Mouse (Mus musculus): ENCODE measurements around the gene Mageh1.
A peak's percentile ranks its signal among the peaks of the same experiment; 100 is the strongest.
"Not testable (repeated sequence)": the region's sequence is repeated elsewhere in the genome, so short reads cannot be mapped to it uniquely, and the experiment has no call there.

The Mageh1 gene

DNA sequence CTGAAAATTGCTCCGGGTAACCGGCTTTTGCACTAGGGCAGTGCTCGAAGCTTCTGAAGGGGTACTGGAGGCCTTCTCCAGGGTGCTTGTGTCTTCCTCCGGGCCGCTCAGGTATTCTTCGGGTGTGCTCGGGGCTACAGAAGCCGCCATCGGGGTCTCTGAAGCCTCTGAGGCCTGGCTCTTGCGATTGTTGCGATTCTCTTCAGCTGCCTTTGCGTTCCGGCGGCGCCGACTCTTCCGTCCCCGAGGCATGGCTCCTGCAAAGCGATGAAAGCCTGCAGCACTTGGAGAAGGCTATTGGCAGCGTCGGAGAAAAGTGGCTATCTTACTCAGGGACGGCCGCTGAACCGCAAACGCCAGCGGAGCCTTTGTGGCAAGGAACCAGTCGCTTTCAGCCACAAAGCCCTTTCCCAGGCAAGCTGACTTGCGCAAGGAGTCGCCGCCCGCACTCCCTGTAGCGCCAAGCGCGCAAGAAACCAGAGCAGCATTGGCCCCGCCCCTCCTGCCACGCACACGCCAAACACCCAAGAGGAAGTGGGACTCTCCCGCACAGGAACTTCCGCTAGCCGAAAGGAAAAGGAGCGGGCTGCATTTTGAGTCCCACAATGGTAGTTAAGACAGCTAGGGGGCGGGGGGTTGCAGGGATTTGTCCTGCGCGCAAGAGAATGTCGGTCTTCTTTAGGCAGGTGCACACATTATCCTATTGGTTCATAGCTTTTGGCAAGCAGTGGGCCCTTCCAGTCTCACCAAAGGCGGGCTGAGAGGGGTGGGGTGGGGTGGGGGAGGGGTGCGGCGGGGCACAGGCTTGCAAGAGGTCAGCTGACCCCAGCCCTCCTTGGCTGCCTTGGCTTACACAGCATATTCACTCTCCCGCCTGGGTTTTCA is at the start of gene Mageh1:
TSS of gene Mageh1 (minus strand) at position 489 of the 885 bp plus-strand sequence.
- peak; percentile 87 for DNase-seq

DNA sequence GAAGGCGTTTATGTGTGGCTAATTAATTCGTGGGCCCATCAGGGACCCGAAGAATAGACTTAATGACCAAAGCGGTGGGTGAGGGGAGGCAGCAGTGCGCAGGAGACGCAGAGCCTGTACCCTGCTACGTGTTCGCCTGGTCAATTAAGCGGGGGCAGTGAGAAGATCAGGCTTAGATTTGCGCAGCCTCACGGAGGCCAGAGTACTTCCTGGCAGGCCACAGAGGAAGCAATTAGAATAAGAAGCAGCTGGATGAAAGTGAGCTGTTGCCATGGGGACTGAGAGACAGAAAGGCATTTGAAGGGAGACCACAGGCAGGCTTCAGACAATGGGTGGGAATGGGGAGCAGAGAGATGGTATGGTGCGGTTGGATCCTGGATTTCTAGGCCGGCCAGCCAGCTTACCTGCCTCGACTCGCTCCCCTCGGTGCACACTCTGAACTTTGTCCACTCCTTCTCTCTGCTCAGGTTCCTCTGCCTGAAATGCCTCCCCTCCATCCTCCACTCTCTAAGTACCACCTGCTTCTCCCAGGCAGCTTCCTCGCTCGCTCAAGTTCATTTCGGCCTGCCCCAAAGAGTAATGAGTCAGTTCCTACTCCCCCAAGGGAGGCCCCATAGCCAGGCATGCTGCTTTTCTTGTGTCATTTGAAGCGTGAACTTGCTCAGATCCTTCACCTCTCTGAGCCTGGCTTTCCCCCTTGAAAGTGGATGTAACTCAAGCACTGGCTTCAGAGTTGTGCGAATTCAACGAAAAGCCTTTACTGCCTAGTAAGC is 783 bp upstream of the Mageh1 start:
- DNase-seq, result not testable (repeated sequence)

DNA sequence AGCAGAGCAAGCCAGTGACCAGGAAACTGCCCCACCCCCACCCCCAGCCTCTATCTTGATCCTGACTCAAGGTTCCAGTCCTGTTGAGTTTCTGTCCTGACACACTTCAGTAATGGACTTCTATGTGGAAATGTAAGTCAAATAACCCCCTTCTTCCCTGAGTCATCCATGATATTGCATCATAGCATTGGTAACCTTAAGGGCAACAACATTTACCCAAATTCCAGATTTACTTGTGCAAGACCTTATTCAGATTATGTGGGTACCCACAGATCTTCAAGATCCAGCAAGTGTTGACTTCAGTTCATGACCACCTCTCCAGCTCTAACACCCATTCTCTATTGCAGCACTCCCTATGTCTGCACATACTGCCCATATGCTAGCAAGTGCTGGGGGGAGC is 5.8 kb downstream of the Mageh1 start:
- DNase-seq, result not testable (repeated sequence)

DNA sequence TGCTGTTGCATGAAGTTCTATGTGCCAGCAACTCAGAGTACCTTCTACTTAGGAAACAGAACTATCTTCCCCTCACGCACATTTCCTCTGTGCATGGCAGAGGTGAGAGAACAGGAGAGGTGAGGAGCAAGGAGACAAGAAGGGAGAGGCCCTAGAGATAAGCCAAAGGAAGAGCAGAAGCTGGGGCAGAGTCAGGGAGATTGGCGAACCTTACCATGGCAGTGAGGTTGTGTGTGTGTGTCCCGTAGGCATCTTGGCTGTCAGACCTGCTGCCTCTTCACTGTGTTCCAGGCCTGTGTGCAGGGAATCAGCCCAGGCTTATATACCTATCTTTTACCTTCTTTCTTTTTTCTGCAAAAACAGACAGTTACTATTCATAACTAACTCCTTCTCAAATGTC is 11.7 kb downstream of the Mageh1 start:
- DNase-seq, result not testable (repeated sequence)

DNA sequence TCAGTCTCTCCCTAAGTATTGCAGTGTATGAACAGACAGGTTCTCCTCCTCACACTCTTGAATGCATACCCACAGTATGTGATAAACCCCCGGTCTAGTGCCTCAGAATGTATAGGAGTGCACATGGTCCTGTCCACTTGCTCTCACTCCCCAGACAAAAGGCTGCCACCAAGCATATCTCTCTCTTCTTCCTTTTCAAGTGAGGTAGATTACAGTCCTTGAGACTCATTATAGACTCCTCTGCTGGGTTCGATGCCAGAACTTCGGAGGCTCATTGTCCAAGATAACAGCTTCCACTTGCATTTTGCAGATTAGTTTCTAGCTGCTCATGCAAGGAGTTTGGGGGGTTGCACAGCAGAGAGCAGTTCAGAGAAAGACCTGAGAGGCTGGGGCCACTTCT is 12.1 kb downstream of the Mageh1 start:
- not testable (repeated sequence) for DNase-seq

DNA sequence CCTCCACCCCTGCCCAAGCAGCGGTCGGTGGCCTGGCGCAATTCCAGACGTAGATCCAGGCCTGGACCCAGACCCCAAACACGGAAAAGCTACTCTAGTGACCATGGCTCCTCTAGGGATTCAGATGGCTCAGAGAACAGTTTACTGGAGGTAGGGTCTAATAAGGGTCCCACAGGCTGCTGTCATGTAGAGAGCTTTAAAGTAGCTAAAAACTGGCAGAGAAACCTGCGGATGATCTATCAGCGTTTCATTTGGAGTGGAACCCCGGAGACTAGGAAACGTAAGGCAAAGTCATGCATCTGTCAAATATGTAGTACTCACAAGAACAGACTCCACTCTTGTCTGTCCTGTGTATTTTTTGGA is 29.7 kb downstream of the Mageh1 start:
- DNase-seq, result no peak

DNA sequence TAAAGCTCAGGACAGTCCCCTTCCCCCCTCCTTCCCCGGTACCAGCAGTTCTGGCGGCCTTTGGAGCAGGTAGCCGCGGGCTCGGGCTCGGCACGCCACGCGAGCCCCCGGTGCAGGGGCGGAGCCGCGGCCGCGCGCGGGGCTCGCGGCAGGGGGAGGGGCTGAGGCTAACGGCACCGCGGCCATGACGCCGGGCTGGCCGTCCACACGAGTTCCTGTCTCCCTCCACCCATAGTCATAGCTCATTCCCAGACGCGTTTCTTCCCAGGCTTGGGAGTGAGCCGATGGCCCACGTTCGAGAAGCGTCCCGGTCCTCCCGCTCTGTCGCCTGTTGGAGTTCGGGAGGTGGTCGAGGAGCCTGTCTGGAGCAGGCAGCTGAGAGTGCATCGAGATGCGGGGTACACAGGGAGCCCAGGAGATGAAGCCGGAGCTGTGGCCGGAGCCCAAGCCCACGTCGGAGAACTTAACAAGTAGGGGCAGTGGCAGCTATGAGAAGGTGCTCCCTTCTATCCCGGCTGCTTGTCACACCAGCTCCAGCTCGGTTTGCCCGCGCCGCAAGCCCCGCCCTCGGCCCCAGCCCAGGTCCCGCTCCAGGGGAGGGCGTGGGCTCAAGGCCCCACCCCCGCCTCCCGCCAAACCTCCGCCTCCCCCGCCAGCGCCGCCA is 30.2 kb downstream of the Mageh1 start:
- DNase-seq, result peak; percentile 61

DNA sequence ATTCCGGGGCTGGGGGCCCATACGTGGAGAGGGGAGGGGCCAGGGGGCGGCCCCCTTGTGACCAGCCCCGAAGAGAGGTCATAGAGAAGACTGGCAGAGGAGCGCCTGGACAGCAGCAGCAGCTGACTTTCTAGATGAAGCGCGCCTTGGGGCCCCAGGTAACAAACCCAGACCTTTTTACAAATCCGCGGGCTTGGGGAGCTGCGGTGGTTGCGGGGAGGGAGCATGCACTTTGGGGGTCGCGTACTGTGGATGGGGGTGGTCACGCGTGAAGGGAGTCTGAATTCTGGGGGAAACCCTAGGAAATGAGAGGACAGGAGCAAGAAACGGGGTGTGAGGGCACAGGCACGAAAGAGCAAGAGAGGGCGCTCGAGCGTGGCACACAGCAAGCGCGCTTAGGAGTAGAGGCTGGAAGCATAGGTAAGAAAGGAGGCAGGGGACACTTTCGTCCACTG is 31.0 kb downstream of the Mageh1 start, which contains the start of gene Usp51:
TSS of gene Usp51 (plus strand) at position 83 of the 455 bp plus-strand sequence.
- DNase-seq, result peak; percentile 28

DNA sequence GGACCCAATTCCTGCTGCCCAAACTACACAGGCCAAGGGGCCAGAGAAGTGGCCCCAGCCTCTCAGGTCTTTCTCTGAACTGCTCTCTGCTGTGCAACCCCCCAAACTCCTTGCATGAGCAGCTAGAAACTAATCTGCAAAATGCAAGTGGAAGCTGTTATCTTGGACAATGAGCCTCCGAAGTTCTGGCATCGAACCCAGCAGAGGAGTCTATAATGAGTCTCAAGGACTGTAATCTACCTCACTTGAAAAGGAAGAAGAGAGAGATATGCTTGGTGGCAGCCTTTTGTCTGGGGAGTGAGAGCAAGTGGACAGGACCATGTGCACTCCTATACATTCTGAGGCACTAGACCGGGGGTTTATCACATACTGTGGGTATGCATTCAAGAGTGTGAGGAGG is 41.3 kb downstream of the Mageh1 start:
- not testable (repeated sequence) for DNase-seq

DNA sequence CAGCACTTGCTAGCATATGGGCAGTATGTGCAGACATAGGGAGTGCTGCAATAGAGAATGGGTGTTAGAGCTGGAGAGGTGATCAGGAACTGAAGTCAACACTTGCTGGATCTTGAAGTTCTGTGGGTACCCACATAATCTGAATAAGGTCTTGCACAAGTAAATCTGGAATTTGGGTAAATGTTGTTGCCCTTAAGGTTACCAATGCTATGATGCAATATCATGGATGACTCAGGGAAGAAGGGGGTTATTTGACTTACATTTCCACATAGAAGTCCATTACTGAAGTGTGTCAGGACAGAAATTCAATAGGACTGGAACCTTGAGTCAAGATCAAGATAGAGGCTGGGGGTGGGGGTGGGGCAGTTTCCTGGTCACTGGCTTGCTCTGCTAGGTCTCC is 47.5 kb downstream of the Mageh1 start:
- DNase-seq, result not testable (repeated sequence)
